Mouse (Mus musculus) forebrain, embryonic 12.5 days (tissue): ENCODE measurements around the gene Apbb2. TPM values are rescaled to one million over a fixed set of nuclear protein-coding genes. Genes with fewer than 3 reads are reported as not detected.
A peak's percentile ranks its signal among the peaks of the same experiment; 100 is the strongest.

Source experiments
- ATAC-seq: fragments of 200-750 bp; cut with Nextera tagmentation; 2 replicates; pipeline ENCODE4 v1.8.0; 2017; ENCODE audit warnings: moderate TSS enrichment; ENCODE audit not compliant: low FRiP score
- H3K27ac ChIP-seq: fragments of 300-500 bp; sonication (generic); 2 replicates; pipeline ENCODE4 v1.5.1; 2016; ENCODE audit warnings: mild to moderate bottlenecking
- H3K27me3 ChIP-seq: fragments of 300-500 bp; sonication (generic); 2 replicates; pipeline ENCODE4 v1.6.1; 2016; ENCODE audit warnings: mild to moderate bottlenecking
- H3K36me3 ChIP-seq: fragments of 300-500 bp; sonication (generic); replicated peaks from 2 replicates; pipeline ENCODE4 v1.6.1; 2016; ENCODE audit warnings: mild to moderate bottlenecking
- H3K4me1 ChIP-seq: fragments of 300-500 bp; sonication (generic); 2 replicates; pipeline ENCODE4 v1.6.1; 2016
- H3K4me2 ChIP-seq: fragments of 300-500 bp; sonication (generic); 2 replicates; pipeline ENCODE4 v1.6.1; 2016; ENCODE audit warnings: mild to moderate bottlenecking, moderate library complexity
- H3K4me3 ChIP-seq: fragments of 300-500 bp; sonication (generic); replicated peaks from 2 replicates; pipeline ENCODE4 v1.5.1; 2016; ENCODE audit warnings: mild to moderate bottlenecking
- H3K9ac ChIP-seq: fragments of 300-500 bp; sonication (generic); 2 replicates; pipeline ENCODE4 v1.6.1; 2016; ENCODE audit warnings: mild to moderate bottlenecking
- H3K9me3 ChIP-seq: fragments of 300-500 bp; sonication (generic); 2 replicates; pipeline ENCODE4 v1.6.1; 2016
- WGBS: fragments of 180-500 bp; shearing (Covaris S2); methylation state at CpG from one replicate; pipeline ENCODE4 v1.1.7; 2016; 5-methylcytosine and 5-hydroxymethylcytosine counted together
- polyA plus RNA-seq: library from polyadenylated mRNA; unstranded; fragments of >200 nt; fragmentation: Nextera tagmentation; extraction: Ambion mirVana; gene quantifications from 2 replicates; pipeline ENCODE4 v1.2.1, GENCODE M21; 2016

The Apbb2 gene
- polyA plus RNA-seq, 1 experiment from 2014 or later: 53.4 TPM

- no peak overlapping the region for H3K9ac ChIP-seq
Measured at GRCm38 (mm10) chr5:66351836-66352390, 266.7 kb downstream of the Apbb2 start.

GRCm38 (mm10) chr5:66351064-66351463 is 267.5 kb downstream of the Apbb2 start:
- no peak overlapping the region for H3K27ac ChIP-seq
- H3K36me3 ChIP-seq: 0 out of 2 replicates have a peak, but pooled peaks cover 3% of the 10 kb centered on the region
- 0 out of 2 replicates have a peak, but pooled peaks cover 4% of the 10 kb centered on the region for H3K4me1 ChIP-seq
- H3K4me2 ChIP-seq: no peak overlapping the region
- 0 out of 2 replicates have a peak, but pooled peaks cover 4% of the 10 kb centered on the region for H3K9me3 ChIP-seq
- H3K27me3 ChIP-seq: no peaks in the 10 kb centered on the region
- H3K9ac ChIP-seq: no peak overlapping the region
- H3K4me3 ChIP-seq: no peak overlapping the region
- 92% methylated on average over 12 of the region's 12 CpGs for WGBS
- ATAC-seq: no peak

More at GRCm38 (mm10) chr5:66351836-66352390, 266.7 kb downstream of the Apbb2 start:
- Histone ChIP-seq H3K27me3 (no peaks in the 10 kb centered on the region), H3K4me2 (no peak overlapping the region), H3K36me3 (0 out of 2 replicates have a peak, but pooled peaks cover 3% of the 10 kb centered on the region), H3K4me3 (no peak overlapping the region), H3K9me3 (0 out of 2 replicates have a peak, but pooled peaks cover 4% of the 10 kb centered on the region), H3K27ac (no peak overlapping the region), H3K4me1 (0 out of 2 replicates have a peak, but pooled peaks cover 4% of the 10 kb centered on the region)
- WGBS: 91% methylated on average over 7 of the region's 7 CpGs
- no peak for ATAC-seq

- H3K27me3 ChIP-seq: no peaks in the 10 kb centered on the region
- 0 out of 2 replicates have a peak, but pooled peaks cover 3% of the 10 kb centered on the region for H3K36me3 ChIP-seq
- no peak for ATAC-seq
- no peak overlapping the region for H3K27ac ChIP-seq
- H3K4me1 ChIP-seq: 0 out of 2 replicates have a peak, but pooled peaks cover 4% of the 10 kb centered on the region
- H3K4me2 ChIP-seq: no peak overlapping the region
- H3K4me3 ChIP-seq: no peak overlapping the region
- H3K9ac ChIP-seq: no peak overlapping the region
- 0 out of 2 replicates have a peak, but pooled peaks cover 4% of the 10 kb centered on the region for H3K9me3 ChIP-seq
- 89% methylated on average over 6 of the region's 6 CpGs for WGBS
Measured at GRCm38 (mm10) chr5:66350611-66351010, 268.0 kb downstream of the Apbb2 start.

DNA sequence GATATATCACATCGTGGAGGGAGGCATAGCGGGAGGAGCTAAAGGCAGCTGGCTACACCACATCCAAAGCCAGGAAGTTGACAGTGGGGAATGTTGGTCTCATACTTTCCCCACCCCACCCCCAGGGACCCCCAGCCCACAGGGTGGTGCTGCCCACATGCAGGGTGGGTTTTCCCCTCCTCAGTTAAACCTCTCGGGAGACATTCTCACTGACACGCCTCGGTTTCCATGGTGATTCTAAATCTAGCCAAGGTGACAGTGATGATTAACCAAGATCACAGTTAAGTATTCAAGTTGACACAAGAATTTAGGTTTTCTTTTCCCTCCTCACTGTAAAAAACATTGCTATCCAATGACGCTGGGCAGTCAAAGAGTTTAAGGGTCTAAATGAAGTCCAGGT is 270.2 kb downstream of the Apbb2 start:
- 0 out of 2 replicates have a peak, but pooled peaks cover 4% of the 10 kb centered on the region for H3K9me3 ChIP-seq
- H3K27me3 ChIP-seq: peaks cover 5% of the 10 kb centered on the region; the same call in 1 of the 2 replicates
- H3K27ac ChIP-seq: no peak overlapping the region
- ATAC-seq: no peak
- H3K4me1 ChIP-seq: 0 out of 2 replicates have a peak, but pooled peaks cover 4% of the 10 kb centered on the region
- H3K36me3 ChIP-seq: 0 out of 2 replicates have a peak, but pooled peaks cover 3% of the 10 kb centered on the region
- no peak overlapping the region for H3K9ac ChIP-seq
- H3K4me3 ChIP-seq: no peak overlapping the region
- no peak overlapping the region for H3K4me2 ChIP-seq
- 85% methylated on average over 6 of the region's 6 CpGs for WGBS

- Histone ChIP-seq H3K27ac (no peak overlapping the region), H3K4me3 (no peak overlapping the region), H3K36me3 (no peaks in the 10 kb centered on the region), H3K4me2 (no peak overlapping the region), H3K27me3 (peaks cover 7% of the 10 kb centered on the region; the same call in 1 of the 2 replicates), H3K4me1 (peaks cover 8% of the 10 kb centered on the region), H3K9ac (no peak overlapping the region), H3K9me3 (no peaks in the 10 kb centered on the region)
- WGBS: 91% methylated on average over 6 of the region's 6 CpGs
- no peak for ATAC-seq
Measured at GRCm38 (mm10) chr5:66346756-66347155, 271.8 kb downstream of the Apbb2 start.

DNA sequence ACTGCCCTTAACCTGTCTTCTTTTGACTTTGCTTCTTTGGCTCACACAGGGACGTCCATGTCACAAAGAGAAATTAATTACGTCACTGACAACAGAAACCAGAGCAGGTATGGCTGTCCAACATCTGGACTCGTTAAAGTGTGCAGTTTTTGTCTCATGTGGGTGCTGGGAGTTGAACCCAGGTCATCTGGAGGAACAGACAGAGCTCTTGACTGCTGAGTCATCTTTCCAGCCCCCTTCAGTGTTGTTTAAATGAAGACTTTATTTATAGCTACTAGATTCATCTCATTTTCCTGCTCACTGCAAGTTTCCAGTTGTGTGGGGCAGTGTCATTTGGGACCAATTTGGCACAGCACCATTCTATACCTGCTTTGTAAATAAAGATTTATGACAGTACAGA is 273.4 kb downstream of the Apbb2 start:
- no peak overlapping the region for H3K27ac ChIP-seq
- WGBS: 38% methylated on average over 3 of the region's 3 CpGs
- H3K4me1 ChIP-seq: peaks cover 22% of the 10 kb centered on the region
- H3K9me3 ChIP-seq: no peaks in the 10 kb centered on the region
- H3K4me2 ChIP-seq: no peak overlapping the region
- H3K27me3 ChIP-seq: peaks cover 10% of the 10 kb centered on the region; the same call in 1 of the 2 replicates
- no peak overlapping the region for H3K9ac ChIP-seq
- H3K36me3 ChIP-seq: no peaks in the 10 kb centered on the region
- no peak for ATAC-seq
- no peak overlapping the region for H3K4me3 ChIP-seq

DNA sequence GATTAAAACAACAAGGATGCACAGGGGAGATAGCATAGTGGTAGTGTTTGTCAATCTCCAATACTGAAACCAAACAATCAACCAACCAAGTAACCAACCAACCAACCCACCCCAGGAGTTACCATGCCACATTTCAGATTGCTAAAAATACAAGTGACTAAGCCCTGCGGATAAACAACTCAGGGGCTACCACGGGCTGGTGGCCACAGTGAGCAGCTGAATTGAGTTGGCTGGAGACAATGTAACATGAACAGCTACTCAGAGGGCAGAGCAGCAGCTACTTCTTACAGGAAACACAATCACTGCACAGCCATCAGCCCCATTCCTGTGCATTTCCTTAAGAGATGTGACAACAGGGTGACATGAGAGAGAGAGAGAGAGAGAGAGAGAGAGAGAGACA is 274.4 kb downstream of the Apbb2 start:
- Histone ChIP-seq H3K27me3 (peaks cover 10% of the 10 kb centered on the region; the same call in 1 of the 2 replicates), H3K4me2 (no peak overlapping the region), H3K36me3 (no peaks in the 10 kb centered on the region), H3K27ac (no peak overlapping the region), H3K9me3 (no peaks in the 10 kb centered on the region), H3K9ac (no peak overlapping the region), H3K4me3 (no peak overlapping the region), H3K4me1 (peaks cover 22% of the 10 kb centered on the region)
- 68% methylated on average over 2 of the region's 2 CpGs for WGBS
- no peak for ATAC-seq

DNA sequence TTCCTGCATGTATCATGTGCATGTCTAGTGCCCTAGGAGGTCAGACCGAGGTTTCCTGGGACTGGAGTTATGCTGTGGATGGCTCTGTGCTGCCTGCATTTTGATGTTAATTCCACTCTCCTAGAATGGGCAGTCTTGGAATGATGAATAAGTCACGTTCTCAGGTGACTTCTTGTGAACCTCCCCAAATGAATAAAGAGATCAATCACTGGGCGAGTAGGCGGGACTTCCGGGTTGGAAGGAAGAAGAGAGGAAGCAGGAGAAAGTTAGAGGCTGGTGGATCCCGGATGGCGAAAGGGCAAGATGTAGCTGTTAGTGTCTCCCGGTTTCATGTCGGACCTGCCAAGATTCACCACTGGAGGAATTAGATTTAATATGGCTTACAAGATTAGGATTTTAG is 276.3 kb downstream of the Apbb2 start:
- Histone ChIP-seq H3K36me3 (no peaks in the 10 kb centered on the region), H3K9me3 (no peaks in the 10 kb centered on the region), H3K27me3 (peaks cover 10% of the 10 kb centered on the region; the same call in 1 of the 2 replicates), H3K4me3 (no peak overlapping the region), H3K4me2 (no peak overlapping the region), H3K4me1 (peaks cover 32% of the 10 kb centered on the region), H3K27ac (no peak overlapping the region), H3K9ac (no peak overlapping the region)
- no peak for ATAC-seq
- WGBS: 72% methylated on average over 9 of the region's 9 CpGs

GRCm38 (mm10) chr5:66341848-66342247 is 276.7 kb downstream of the Apbb2 start:
- Histone ChIP-seq H3K9ac (no peak overlapping the region), H3K36me3 (no peaks in the 10 kb centered on the region), H3K27ac (no peak overlapping the region), H3K4me3 (no peak overlapping the region), H3K4me1 (peaks cover 35% of the 10 kb centered on the region), H3K9me3 (no peaks in the 10 kb centered on the region), H3K27me3 (peaks cover 10% of the 10 kb centered on the region; the same call in 1 of the 2 replicates), H3K4me2 (no peak overlapping the region)
- ATAC-seq: no peak
- 52% methylated on average over 10 of the region's 10 CpGs for WGBS

DNA sequence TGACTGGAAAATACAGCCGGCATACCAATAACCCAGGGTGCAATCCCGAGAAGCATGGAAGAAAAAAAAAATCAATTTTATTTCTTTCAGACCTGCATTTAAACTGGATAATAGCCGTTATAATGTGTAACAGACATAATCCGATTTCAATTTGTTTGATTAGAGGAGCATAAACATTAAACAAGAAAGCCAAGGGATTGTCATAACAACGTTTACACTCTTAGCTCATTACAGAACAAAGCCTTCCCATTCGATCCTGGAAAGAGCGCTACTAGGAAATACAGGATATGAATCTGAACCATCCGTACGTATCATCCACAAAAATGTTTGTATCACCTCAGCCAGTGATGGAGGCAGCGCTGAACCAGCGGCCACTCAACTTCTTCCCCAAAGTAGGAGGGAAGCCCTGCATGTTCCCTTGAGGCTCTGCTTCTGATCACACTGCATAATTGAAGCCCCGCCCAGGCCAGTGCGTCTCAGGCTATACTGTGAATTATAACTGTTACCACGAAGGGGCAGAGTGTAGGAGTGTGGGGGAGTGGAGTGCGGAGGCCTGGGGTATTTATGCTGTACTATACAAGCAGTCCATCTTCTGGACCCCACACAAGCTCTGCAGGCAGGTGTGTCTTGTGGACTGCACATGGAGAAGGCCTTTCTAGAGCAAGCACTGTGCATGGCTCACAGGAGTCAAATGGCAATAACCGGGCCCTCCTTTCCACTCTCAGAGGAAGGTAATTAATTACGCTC is 278.1 kb downstream of the Apbb2 start:
- H3K9ac ChIP-seq: no peak overlapping the region

DNA sequence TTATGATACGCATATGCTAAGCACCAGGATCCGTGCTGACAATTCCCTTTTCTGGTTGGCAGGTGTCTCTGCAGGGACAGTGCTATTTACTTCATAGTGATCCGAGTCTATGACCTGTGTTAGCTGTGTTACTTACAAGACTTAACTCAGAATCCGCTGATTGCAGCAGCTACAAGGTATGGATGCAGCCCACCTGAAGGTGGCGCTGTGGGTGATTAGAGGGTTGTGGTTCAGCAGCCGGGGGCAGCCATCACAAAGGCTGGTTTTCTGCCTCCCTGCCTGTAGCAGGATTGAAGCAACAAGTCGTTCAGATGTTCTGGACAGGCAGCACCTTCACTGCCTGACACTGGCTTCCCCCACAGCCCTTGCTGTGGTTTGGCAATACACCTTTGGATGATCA is 280.0 kb downstream of the Apbb2 start:
- H3K4me2 ChIP-seq: peak overlapping the region; percentile 93; the same call in 1 of the 2 replicates
- ATAC-seq: no peak

More for the DNA sequence above, 278.1 kb downstream of the Apbb2 start:
- no peak overlapping the region for H3K4me3 ChIP-seq
- 60% methylated on average over 17 of the region's 17 CpGs for WGBS
- ATAC-seq: peak; percentile 51; the same call in 1 of the 2 replicates
- H3K27ac ChIP-seq: 0 out of 2 replicates have a peak overlapping the region, but pooled peaks have one; percentile 50
- peaks cover 40% of the 10 kb centered on the region for H3K4me1 ChIP-seq
- no peaks in the 10 kb centered on the region for H3K36me3 ChIP-seq
- H3K27me3 ChIP-seq: peaks cover 10% of the 10 kb centered on the region; the same call in 1 of the 2 replicates
- H3K4me2 ChIP-seq: no peak overlapping the region
- H3K9me3 ChIP-seq: no peaks in the 10 kb centered on the region

GRCm38 (mm10) chr5:66337969-66338345 is 280.6 kb downstream of the Apbb2 start:
- H3K4me1 ChIP-seq: peaks cover 40% of the 10 kb centered on the region
- 0 out of 2 replicates have a peak, but pooled peaks cover 3% of the 10 kb centered on the region for H3K27me3 ChIP-seq
- H3K27ac ChIP-seq: peak overlapping the region; percentile 65
- peak overlapping the region; percentile 93 for H3K4me2 ChIP-seq
- H3K9me3 ChIP-seq: no peaks in the 10 kb centered on the region
- peak overlapping the region; percentile 74 for H3K9ac ChIP-seq
- WGBS: 6% methylated on average over 6 of the region's 6 CpGs
- no peaks in the 10 kb centered on the region for H3K36me3 ChIP-seq
- peak; percentile 62 for ATAC-seq
- H3K4me3 ChIP-seq: peak overlapping the region; percentile 53

More for the DNA sequence above, 280.0 kb downstream of the Apbb2 start:
- WGBS: 17% methylated on average over 7 of the region's 7 CpGs
- Histone ChIP-seq H3K27me3 (peaks cover 7% of the 10 kb centered on the region; the same call in 1 of the 2 replicates), H3K4me3 (no peak overlapping the region), H3K27ac (no peak overlapping the region), H3K9me3 (no peaks in the 10 kb centered on the region), H3K36me3 (no peaks in the 10 kb centered on the region), H3K9ac (no peak overlapping the region), H3K4me1 (peaks cover 40% of the 10 kb centered on the region)
